Mouse (Mus musculus) adrenal gland, adult (tissue): Measurements from ENCODE around the gene Ets1.

Experiments used
- DNase-seq, 2 experiments: peaks; one replicate each; pipeline ENCODE4 v3.0.0; 2022 to 2023; ENCODE audit warnings: low spot score in 1 of 2; ENCODE audit not compliant: inconsistent age in 2 of 2

Ets1 gene

DNA sequence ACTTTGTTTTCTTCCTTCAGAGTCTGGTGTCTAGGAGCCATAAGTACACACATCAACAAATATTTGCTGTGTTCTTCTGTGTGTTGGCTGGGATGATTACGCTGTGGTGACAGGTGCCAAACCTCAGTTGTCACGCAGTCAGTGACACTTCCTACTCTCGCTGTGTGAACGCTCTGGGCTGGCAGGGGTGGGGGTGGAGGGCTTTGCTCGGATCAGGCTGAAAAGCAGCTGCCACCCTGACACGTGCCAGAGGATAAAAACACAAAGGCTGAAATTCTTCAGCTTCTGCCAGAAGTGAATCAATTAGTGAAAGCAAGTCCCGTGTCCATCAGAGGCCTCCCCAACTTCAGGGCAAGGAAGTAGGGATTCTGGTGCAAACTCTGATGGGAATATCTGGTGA is 20.0 kb upstream of the Ets1 start:
- no peak for DNase-seq

- DNase-seq, result no peak
Observed at GRCm38 (mm10) chr9:32616516-32617429, 19.2 kb upstream of the Ets1 start.

GRCm38 (mm10) chr9:32617430-32617768 is 18.6 kb upstream of the Ets1 start:
- DNase-seq, result no peak

- no peak for DNase-seq
Observed at GRCm38 (mm10) chr9:32618544-32619120, 17.4 kb upstream of the Ets1 start.

GRCm38 (mm10) chr9:32619661-32620060 is 16.4 kb upstream of the Ets1 start:
- DNase-seq, result no peak

- no peak for DNase-seq
Observed at GRCm38 (mm10) chr9:32620446-32620845, 15.6 kb upstream of the Ets1 start.

GRCm38 (mm10) chr9:32629385-32629981 is 6.5 kb upstream of the Ets1 start:
- DNase-seq, result no peak

DNA sequence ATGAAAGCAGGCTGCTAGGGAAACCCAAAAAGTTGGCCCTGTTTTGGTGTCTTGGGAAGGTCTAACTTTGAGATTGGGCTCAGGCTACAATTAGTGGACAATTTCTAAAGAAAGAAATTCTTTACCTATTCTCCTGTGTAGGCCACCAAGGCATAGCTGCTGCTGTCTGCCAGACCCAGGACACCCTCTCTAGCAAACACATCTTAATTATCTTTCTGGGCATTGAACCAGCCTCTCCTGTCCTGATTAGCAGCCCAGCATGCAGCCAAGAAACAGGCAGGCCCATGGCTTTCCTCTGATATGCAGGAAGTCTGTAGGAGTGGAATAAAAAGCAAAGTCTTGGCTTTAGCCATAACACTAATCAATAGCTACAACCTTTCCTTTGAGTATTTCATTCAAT is 4.7 kb upstream of the Ets1 start:
- no peak for DNase-seq

DNA sequence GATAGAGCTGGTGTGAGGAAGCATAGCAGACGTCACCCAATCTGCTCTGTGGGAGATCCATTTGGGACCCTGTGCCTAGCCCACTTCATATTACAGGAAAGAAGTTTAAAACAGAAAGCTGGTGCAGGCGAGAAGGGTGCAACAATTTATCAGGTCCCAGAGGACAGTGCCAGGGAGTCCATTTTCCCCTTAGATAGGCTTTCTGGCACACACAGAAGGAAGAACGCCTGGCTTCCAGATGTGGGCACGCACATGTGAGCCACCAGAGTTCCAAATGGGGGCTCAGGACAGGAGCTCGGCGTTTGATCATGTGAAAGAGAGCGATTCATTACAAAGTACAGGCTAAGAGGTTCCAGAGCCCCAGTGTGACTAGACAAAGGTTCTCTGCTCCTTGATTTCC is 3.8 kb upstream of the Ets1 start:
- no peak for DNase-seq

GRCm38 (mm10) chr9:32644981-32645380 is 9.0 kb downstream of the Ets1 start:
- no peak for DNase-seq

GRCm38 (mm10) chr9:32645475-32645874 is 9.5 kb downstream of the Ets1 start:
- no peak for DNase-seq

- peak; percentile 23 to 60 for DNase-seq
Observed at GRCm38 (mm10) chr9:32646539-32647258, 10.7 kb downstream of the Ets1 start.

DNA sequence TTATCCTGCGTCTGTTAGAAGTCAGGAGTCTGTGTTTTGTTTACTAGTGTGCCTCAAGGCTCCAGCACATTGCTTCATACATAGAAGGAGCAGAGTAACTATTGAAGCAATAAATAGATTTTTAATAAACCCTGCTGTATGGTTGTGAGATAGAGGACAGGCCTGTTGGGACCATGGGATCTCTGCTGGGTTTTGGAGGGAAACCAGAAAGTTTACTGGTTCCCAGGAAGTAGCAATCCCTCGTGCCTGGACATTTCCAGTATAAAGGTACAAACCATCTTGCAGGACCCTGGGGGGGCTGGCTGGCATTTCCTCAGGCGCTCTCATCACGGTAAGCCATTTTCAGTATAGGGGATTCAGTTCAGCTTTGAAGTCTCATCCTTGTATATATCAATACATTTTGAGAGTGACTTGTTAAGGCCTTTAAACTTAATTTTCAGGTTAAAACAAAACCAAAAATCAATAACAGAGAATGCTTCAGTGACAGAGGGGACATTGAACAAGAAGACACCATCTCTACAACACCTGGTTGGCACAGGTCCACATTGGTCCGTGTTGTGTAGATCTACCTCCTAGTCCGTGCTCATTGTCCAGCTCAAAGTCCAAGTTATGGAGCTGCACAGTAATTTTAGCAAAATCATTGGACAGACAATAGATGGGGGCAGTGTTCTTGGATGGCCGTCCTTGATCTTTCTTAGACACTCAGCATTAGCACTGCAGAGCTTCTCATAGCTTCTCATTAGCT is 11.7 kb downstream of the Ets1 start:
- no peak for DNase-seq

DNA sequence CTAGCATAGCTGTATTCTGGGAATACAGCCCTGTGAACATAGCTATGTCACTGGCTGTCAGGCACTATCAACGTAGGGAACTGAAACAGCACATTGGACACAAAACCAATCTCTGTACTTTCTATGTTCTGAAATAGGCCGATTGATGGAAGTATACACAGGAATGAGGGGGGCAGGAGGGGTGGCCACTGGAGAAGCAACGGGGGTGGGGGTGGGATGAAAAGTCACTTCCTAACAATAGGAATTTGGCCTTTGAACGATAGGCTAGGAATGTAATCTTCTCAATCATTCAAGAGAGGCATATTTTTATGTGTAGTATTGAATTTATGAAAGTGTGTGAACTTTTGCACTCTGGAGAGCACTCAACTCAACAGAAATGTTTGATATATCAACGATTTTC is 12.3 kb downstream of the Ets1 start:
- DNase-seq, result no peak

DNA sequence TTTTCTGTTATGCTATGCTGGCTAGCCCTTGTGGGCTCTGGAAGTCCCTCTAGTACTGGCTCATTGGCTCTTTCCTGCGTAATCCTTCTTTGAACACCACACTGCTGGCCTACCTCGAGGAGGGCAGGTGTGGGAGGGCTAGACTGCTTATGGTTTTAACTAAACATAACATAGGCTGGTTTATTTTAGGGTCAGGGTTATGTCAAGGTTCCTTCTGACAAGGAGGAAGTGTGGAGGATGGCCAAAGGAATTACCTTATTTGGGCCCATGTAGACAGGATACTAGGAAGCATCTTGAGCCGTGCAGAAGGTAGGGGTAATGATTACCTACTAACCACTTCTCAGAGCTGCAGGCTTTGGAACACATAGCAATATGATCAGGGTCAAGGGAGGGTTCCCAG is 14.7 kb downstream of the Ets1 start:
- no peak for DNase-seq

- DNase-seq, result no peak
Observed at GRCm38 (mm10) chr9:32652112-32652511, 16.1 kb downstream of the Ets1 start.

GRCm38 (mm10) chr9:32654305-32654704 is 18.3 kb downstream of the Ets1 start:
- DNase-seq, result no peak

- DNase-seq, result no peak
Observed at GRCm38 (mm10) chr9:32656351-32656844, 20.4 kb downstream of the Ets1 start.

GRCm38 (mm10) chr9:32657124-32657523 is 21.1 kb downstream of the Ets1 start:
- peak; percentile 35 to 63 for DNase-seq

- no peak for DNase-seq
Observed at GRCm38 (mm10) chr9:32660406-32660960, 24.5 kb downstream of the Ets1 start.
